Mouse (Mus musculus): ENCODE measurements around the gene Tbc1d23. TPM values are rescaled to one million over a fixed set of nuclear protein-coding genes. Genes with fewer than 3 reads are reported as not detected.

Tbc1d23 gene
- total RNA-seq, 2 experiments from 2014 or later: 42.0 to 55.3 TPM

Other genes with a start within 250 kb of the Tbc1d23 start
- under 1 TPM in 1 of 2 experiments, not detected in 1; 0.16 TPM for gene Tmem45a2, start 160.1 kb downstream of the Tbc1d23 start, total RNA-seq (2021)
- 100 to 1,000 TPM; 115 to 117 TPM for gene Tomm70a, start 109.8 kb downstream of the Tbc1d23 start, total RNA-seq (2021)
- gene Nit2, start 64.2 kb downstream of the Tbc1d23 start, total RNA-seq (2021): 10 to 100 TPM; 21.3 to 23.8 TPM
- gene Tmem30c, start 61.4 kb upstream of the Tbc1d23 start, total RNA-seq (2021): under 1 TPM; 0.11 to 0.53 TPM
- gene Filip1l, start 121.6 kb upstream of the Tbc1d23 start, total RNA-seq (2021): 1 to 10 TPM; 4.4 to 5.5 TPM